Mouse (Mus musculus) liver, embryonic 12.5 days (tissue): Measurements from ENCODE around the gene 1700020N01Rik. TPM values are rescaled to one million over a fixed set of nuclear protein-coding genes. Genes with fewer than 3 reads are reported as not detected.

Source experiments
- ATAC-seq: fragments of 200-750 bp; cut with Nextera tagmentation; 2 replicates; pipeline ENCODE4 v1.8.0; 2017; ENCODE audit warnings: moderate number of reproducible peaks, mild to moderate bottlenecking, moderate library complexity
- H3K27ac ChIP-seq: fragments of 300-500 bp; sonication (generic); 2 replicates; pipeline ENCODE4 v1.5.1; 2016; ENCODE audit warnings: mild to moderate bottlenecking
- H3K27me3 ChIP-seq: fragments of 300-500 bp; sonication (generic); replicated peaks from 2 replicates; pipeline ENCODE4 v1.6.1; 2016; ENCODE audit warnings: mild to moderate bottlenecking, moderate library complexity
- H3K36me3 ChIP-seq: fragments of 300-500 bp; sonication (generic); 2 replicates; pipeline ENCODE4 v1.6.1; 2016; ENCODE audit warnings: mild to moderate bottlenecking, moderate library complexity
- H3K4me1 ChIP-seq: fragments of 300-500 bp; sonication (generic); 2 replicates; pipeline ENCODE4 v1.6.1; 2016
- H3K4me2 ChIP-seq: fragments of 300-500 bp; sonication (generic); 2 replicates; pipeline ENCODE4 v1.6.1; 2016; ENCODE audit warnings: mild to moderate bottlenecking, moderate library complexity
- H3K4me3 ChIP-seq: fragments of 300-500 bp; sonication (generic); 2 replicates; pipeline ENCODE4 v1.5.1; 2016; ENCODE audit warnings: mild to moderate bottlenecking, moderate library complexity
- H3K9ac ChIP-seq: fragments of 300-500 bp; sonication (generic); 2 replicates; pipeline ENCODE4 v1.6.1; 2016; ENCODE audit warnings: mild to moderate bottlenecking, moderate library complexity
- H3K9me3 ChIP-seq: fragments of 300-500 bp; sonication (generic); replicated peaks from 2 replicates; pipeline ENCODE4 v1.6.1; 2016; ENCODE audit warnings: mild to moderate bottlenecking, moderate library complexity
- WGBS: fragments of 180-500 bp; shearing (Covaris S2); methylation state at CpG from one replicate; pipeline ENCODE4 v1.1.7; 2016; ENCODE audit not compliant: insufficient replicate concordance; 5-methylcytosine and 5-hydroxymethylcytosine counted together
- polyA plus RNA-seq: library from polyadenylated mRNA; unstranded; fragments of >200 nt; fragmentation: Nextera tagmentation; extraction: Ambion mirVana; gene quantifications from 2 replicates; pipeline ENCODE4 v1.2.1, GENCODE M21; 2016

1700020N01Rik gene
- polyA plus RNA-seq, 1 experiment from 2014 or later, result not detected

- H3K36me3 ChIP-seq, result no peaks in the 10 kb centered on the region
- H3K9ac ChIP-seq, result no peak overlapping the region
- H3K27me3 ChIP-seq, result no peaks in the 10 kb centered on the region
- peaks cover 4% of the 10 kb centered on the region; the same call in 1 of the 2 replicates for H3K4me1 ChIP-seq
- H3K9me3 ChIP-seq, result no peaks in the 10 kb centered on the region
- no peak for ATAC-seq
- H3K27ac ChIP-seq, result peak overlapping the region; percentile 49; the same call in 1 of the 2 replicates
- H3K4me2 ChIP-seq, result no peak overlapping the region
- H3K4me3 ChIP-seq, result no peak overlapping the region
- WGBS, result 67% methylated on average over 5 of the region's 5 CpGs
These were observed 12.7 kb downstream of the 1700020N01Rik start for GRCm38 (mm10) chr10:21605601-21606000.

- H3K27me3 ChIP-seq, result no peaks in the 10 kb centered on the region
- H3K27ac ChIP-seq, result no peak overlapping the region
- 70% methylated on average over 5 of the region's 5 CpGs for WGBS
- no peak overlapping the region for H3K9ac ChIP-seq
- no peak overlapping the region for H3K4me3 ChIP-seq
- ATAC-seq, result no peak
- peaks cover 4% of the 10 kb centered on the region; the same call in 1 of the 2 replicates for H3K4me1 ChIP-seq
- H3K9me3 ChIP-seq, result no peaks in the 10 kb centered on the region
- no peaks in the 10 kb centered on the region for H3K36me3 ChIP-seq
- no peak overlapping the region for H3K4me2 ChIP-seq
These were observed 14.0 kb downstream of the 1700020N01Rik start for GRCm38 (mm10) chr10:21606931-21607330.

- H3K27me3 ChIP-seq, result no peaks in the 10 kb centered on the region
- H3K4me1 ChIP-seq, result peaks cover 4% of the 10 kb centered on the region; the same call in 1 of the 2 replicates
- no peak overlapping the region for H3K27ac ChIP-seq
- H3K4me3 ChIP-seq, result no peak overlapping the region
- H3K9me3 ChIP-seq, result no peaks in the 10 kb centered on the region
- no peak for ATAC-seq
- H3K36me3 ChIP-seq, result no peaks in the 10 kb centered on the region
- 56% methylated on average over 2 of the region's 2 CpGs for WGBS
- no peak overlapping the region for H3K9ac ChIP-seq
- no peak overlapping the region for H3K4me2 ChIP-seq
These were observed 16.6 kb downstream of the 1700020N01Rik start for GRCm38 (mm10) chr10:21609583-21609982.

- Histone ChIP-seq H3K9me3 (no peaks in the 10 kb centered on the region), H3K4me1 (no peaks in the 10 kb centered on the region; the same call in 1 of the 2 replicates), H3K27ac (no peak overlapping the region), H3K9ac (no peak overlapping the region), H3K4me2 (no peak overlapping the region), H3K4me3 (no peak overlapping the region), H3K36me3 (no peaks in the 10 kb centered on the region), H3K27me3 (no peaks in the 10 kb centered on the region)
- no peak for ATAC-seq
- WGBS, result 55% methylated on average over 4 of the region's 4 CpGs
These were observed 20.3 kb downstream of the 1700020N01Rik start for GRCm38 (mm10) chr10:21613021-21613860.

GRCm38 (mm10) chr10:21614520-21614919 lies 21.6 kb downstream of the 1700020N01Rik start:
- 80% methylated on average over 1 of the region's 1 CpGs for WGBS
- H3K4me3 ChIP-seq, result no peak overlapping the region
- no peak for ATAC-seq
- no peak overlapping the region for H3K4me2 ChIP-seq
- H3K36me3 ChIP-seq, result no peaks in the 10 kb centered on the region
- H3K9me3 ChIP-seq, result no peaks in the 10 kb centered on the region
- H3K27me3 ChIP-seq, result no peaks in the 10 kb centered on the region
- H3K9ac ChIP-seq, result no peak overlapping the region
- no peaks in the 10 kb centered on the region for H3K4me1 ChIP-seq
- H3K27ac ChIP-seq, result no peak overlapping the region

- Histone ChIP-seq H3K27ac (no peak overlapping the region), H3K4me3 (no peak overlapping the region), H3K9me3 (no peaks in the 10 kb centered on the region), H3K4me1 (no peaks in the 10 kb centered on the region), H3K4me2 (no peak overlapping the region), H3K9ac (no peak overlapping the region), H3K27me3 (no peaks in the 10 kb centered on the region), H3K36me3 (no peaks in the 10 kb centered on the region)
- 74% methylated on average over 5 of the region's 5 CpGs for WGBS
- ATAC-seq, result no peak
These were observed 26.0 kb downstream of the 1700020N01Rik start for GRCm38 (mm10) chr10:21618745-21619508.

GRCm38 (mm10) chr10:21622065-21622464 lies 29.1 kb downstream of the 1700020N01Rik start:
- H3K36me3 ChIP-seq, result no peaks in the 10 kb centered on the region
- H3K9me3 ChIP-seq, result no peaks in the 10 kb centered on the region
- no peak overlapping the region for H3K9ac ChIP-seq
- no peak overlapping the region for H3K4me3 ChIP-seq
- no peak overlapping the region for H3K4me2 ChIP-seq
- no peak overlapping the region for H3K27ac ChIP-seq
- 81% methylated on average over 7 of the region's 7 CpGs for WGBS
- H3K27me3 ChIP-seq, result no peaks in the 10 kb centered on the region
- no peaks in the 10 kb centered on the region for H3K4me1 ChIP-seq
- no peak for ATAC-seq

GRCm38 (mm10) chr10:21628555-21628954 lies 35.6 kb downstream of the 1700020N01Rik start:
- no peak overlapping the region for H3K27ac ChIP-seq
- H3K9ac ChIP-seq, result no peak overlapping the region
- H3K27me3 ChIP-seq, result no peaks in the 10 kb centered on the region
- no peak overlapping the region for H3K4me3 ChIP-seq
- 68% methylated on average over 5 of the region's 5 CpGs for WGBS
- no peaks in the 10 kb centered on the region for H3K4me1 ChIP-seq
- H3K9me3 ChIP-seq, result no peaks in the 10 kb centered on the region
- no peak overlapping the region for H3K4me2 ChIP-seq
- ATAC-seq, result no peak
- no peaks in the 10 kb centered on the region for H3K36me3 ChIP-seq

- Histone ChIP-seq H3K27ac (no peak overlapping the region), H3K9me3 (no peaks in the 10 kb centered on the region), H3K4me2 (no peak overlapping the region), H3K27me3 (no peaks in the 10 kb centered on the region), H3K36me3 (no peaks in the 10 kb centered on the region), H3K4me3 (no peak overlapping the region), H3K9ac (no peak overlapping the region), H3K4me1 (no peaks in the 10 kb centered on the region)
- ATAC-seq, result no peak
- 72% methylated on average over 10 of the region's 10 CpGs for WGBS
These were observed 36.2 kb downstream of the 1700020N01Rik start for GRCm38 (mm10) chr10:21629031-21629740.

GRCm38 (mm10) chr10:21631481-21631880 lies 38.5 kb downstream of the 1700020N01Rik start:
- Histone ChIP-seq H3K4me1 (no peaks in the 10 kb centered on the region), H3K9ac (no peak overlapping the region), H3K27ac (no peak overlapping the region), H3K36me3 (no peaks in the 10 kb centered on the region), H3K9me3 (no peaks in the 10 kb centered on the region), H3K4me2 (no peak overlapping the region), H3K4me3 (no peak overlapping the region), H3K27me3 (no peaks in the 10 kb centered on the region)
- 53% methylated on average over 1 of the region's 1 CpGs for WGBS
- ATAC-seq, result no peak

GRCm38 (mm10) chr10:21632687-21633086 lies 39.7 kb downstream of the 1700020N01Rik start:
- no peak overlapping the region for H3K4me2 ChIP-seq
- no peak for ATAC-seq
- no peaks in the 10 kb centered on the region for H3K27me3 ChIP-seq
- no peaks in the 10 kb centered on the region for H3K4me1 ChIP-seq
- 60% methylated on average over 5 of the region's 5 CpGs for WGBS
- no peaks in the 10 kb centered on the region for H3K9me3 ChIP-seq
- H3K27ac ChIP-seq, result no peak overlapping the region
- no peaks in the 10 kb centered on the region for H3K36me3 ChIP-seq
- no peak overlapping the region for H3K9ac ChIP-seq
- H3K4me3 ChIP-seq, result no peak overlapping the region
